Mouse (Mus musculus) lung, embryonic 15.5 days (tissue): ENCODE results near the gene Cd40. TPM values are rescaled to one million over a fixed set of nuclear protein-coding genes. Genes with fewer than 3 reads are reported as not detected.

ENCODE experiments used
- ATAC-seq: fragments of 200-750 bp; cut with Nextera tagmentation; 2 replicates; pipeline ENCODE4 v1.8.0; 2017; ENCODE audit warnings: moderate number of reproducible peaks, borderline replicate concordance; ENCODE audit not compliant: low FRiP score, low TSS enrichment; ENCODE audit errors: extremely low read depth
- H3K27ac ChIP-seq: fragments of 300-500 bp; sonication (generic); 2 replicates; pipeline ENCODE4 v1.5.1; 2015; ENCODE audit warnings: moderate library complexity, mild to moderate bottlenecking, inconsistent platforms
- H3K27me3 ChIP-seq: fragments of 300-500 bp; sonication (generic); 2 replicates; pipeline ENCODE4 v1.6.1; 2015; ENCODE audit warnings: inconsistent platforms
- H3K36me3 ChIP-seq: fragments of 300-500 bp; sonication (generic); 2 replicates; pipeline ENCODE4 v1.6.1; 2015; ENCODE audit warnings: inconsistent platforms
- H3K4me1 ChIP-seq: fragments of 300-500 bp; sonication (generic); 2 replicates; pipeline ENCODE4 v1.6.1; 2015; ENCODE audit warnings: inconsistent platforms
- H3K4me2 ChIP-seq: fragments of 300-500 bp; sonication (generic); 2 replicates; pipeline ENCODE4 v1.6.1; 2015; ENCODE audit warnings: inconsistent platforms, mild to moderate bottlenecking, moderate library complexity
- H3K4me3 ChIP-seq: fragments of 300-500 bp; sonication (generic); 2 replicates; pipeline ENCODE4 v1.5.1; 2015; ENCODE audit warnings: mild to moderate bottlenecking, inconsistent platforms
- H3K9ac ChIP-seq: fragments of 300-500 bp; sonication (generic); 2 replicates; pipeline ENCODE4 v1.6.1; 2015; ENCODE audit warnings: inconsistent platforms
- H3K9me3 ChIP-seq: fragments of 300-500 bp; sonication (generic); 2 replicates; pipeline ENCODE4 v1.6.1; 2016; ENCODE audit warnings: inconsistent platforms
- WGBS: fragments of 180-500 bp; shearing (Covaris S2); methylation state at CpG from one replicate; pipeline ENCODE4 v1.1.7; 2015; 5-methylcytosine and 5-hydroxymethylcytosine counted together
- polyA plus RNA-seq: library from polyadenylated mRNA; unstranded; fragments of >200 nt; fragmentation: Nextera tagmentation; extraction: Ambion mirVana; gene quantifications from 2 replicates; pipeline ENCODE4 v1.2.1, GENCODE M21; 2015

Gene Cd40
- polyA plus RNA-seq, 1 experiment from 2014 or later, result 35.4 TPM

DNA sequence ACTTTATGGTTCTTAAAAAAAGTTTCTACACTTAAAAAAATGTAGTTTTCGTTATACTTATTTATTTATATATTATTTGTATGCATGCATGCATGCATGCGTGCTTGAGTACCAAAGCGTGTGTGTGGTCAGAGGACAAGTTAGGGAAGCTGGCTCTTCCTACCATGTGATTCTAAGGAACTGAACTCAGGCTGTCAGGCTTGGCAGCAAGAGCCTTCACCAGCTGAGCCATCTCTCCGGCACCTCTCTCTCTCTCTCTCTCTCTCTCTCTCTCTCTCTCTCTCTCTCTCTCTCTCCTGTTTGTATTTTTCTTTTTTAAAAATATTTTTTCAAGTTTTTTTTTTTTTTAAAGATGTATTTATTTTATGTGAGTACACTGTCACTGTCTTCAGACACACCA, 4.5 kb downstream of the Cd40 start:
- 49% methylated on average over 4 of the region's 4 CpGs for WGBS
- Histone ChIP-seq H3K27me3 (peaks cover 3% of the 10 kb centered on the region; the same call in 1 of the 2 replicates), H3K9ac (no peak overlapping the region), H3K36me3 (0 out of 2 replicates have a peak, but pooled peaks cover 4% of the 10 kb centered on the region), H3K9me3 (no peaks in the 10 kb centered on the region), H3K4me2 (no peak overlapping the region), H3K4me3 (no peak overlapping the region), H3K27ac (peak overlapping the region; percentile 43), H3K4me1 (peaks cover 51% of the 10 kb centered on the region)
- no peak for ATAC-seq

DNA sequence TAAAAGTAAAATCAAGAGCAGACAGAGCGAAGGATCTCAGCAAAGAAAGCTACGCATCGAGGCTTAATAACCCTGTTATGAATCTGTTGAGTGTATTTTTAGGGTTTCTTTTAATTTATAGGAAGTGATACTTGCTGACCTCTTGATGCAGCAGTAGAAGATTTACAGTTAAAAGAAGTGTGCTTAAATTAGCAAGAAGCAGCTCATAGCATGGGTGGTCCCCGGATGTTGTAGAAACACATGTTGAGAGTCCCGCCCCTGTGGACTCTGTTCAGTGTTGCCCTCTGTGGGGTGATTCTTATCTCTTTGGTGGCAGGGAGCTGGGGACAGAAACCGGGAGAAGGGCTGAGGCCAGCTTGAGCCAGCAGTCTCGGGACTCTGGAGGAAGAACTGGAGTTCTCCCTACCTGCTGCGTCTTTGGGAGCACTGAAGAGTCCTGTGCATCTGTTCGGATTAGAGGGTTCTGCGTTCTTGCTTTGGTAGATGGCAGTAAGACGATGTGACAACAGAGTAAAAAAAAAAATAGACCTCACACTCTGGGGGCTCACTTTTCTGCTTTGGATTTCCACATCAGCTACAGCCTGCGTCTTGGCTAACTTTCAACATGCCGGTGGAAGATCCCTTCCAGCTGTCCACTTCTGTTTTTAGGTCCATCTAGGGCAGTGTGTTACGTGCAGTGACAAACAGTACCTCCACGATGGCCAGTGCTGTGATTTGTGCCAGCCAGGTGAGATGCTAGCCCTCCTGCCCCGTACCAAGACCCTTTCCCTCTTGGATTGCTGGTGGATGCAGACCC, 6.4 kb downstream of the Cd40 start:
- Histone ChIP-seq H3K4me3 (no peak overlapping the region), H3K36me3 (0 out of 2 replicates have a peak, but pooled peaks cover 4% of the 10 kb centered on the region), H3K9me3 (no peaks in the 10 kb centered on the region), H3K9ac (no peak overlapping the region), H3K27me3 (no peaks in the 10 kb centered on the region), H3K4me1 (peaks cover 32% of the 10 kb centered on the region; the same call in 1 of the 2 replicates), H3K27ac (peak overlapping the region; percentile 79), H3K4me2 (0 out of 2 replicates have a peak overlapping the region, but pooled peaks have one; percentile 8)
- 43% methylated on average over 16 of the region's 16 CpGs for WGBS
- peak; percentile 56; the same call in 1 of the 2 replicates for ATAC-seq

DNA sequence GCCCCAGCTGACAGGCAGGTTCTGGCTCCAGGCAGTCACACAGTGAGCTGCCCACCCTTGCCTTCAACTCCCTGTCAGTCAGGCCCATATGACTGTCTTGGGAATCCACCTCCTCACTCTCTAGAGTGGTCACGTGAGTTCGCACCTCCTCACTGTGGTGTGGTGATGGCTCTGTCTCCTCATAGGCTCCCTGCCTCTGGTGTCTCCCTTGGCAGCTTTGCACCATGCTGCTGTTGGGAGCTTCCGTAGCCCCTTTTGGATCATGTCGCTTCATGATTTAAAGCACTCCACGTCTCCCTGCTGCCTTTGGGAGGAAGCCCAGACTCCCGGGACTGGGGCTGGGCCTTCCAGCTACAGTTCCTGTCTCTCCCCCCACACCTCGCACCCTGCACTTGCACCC, 9.1 kb downstream of the Cd40 start:
- ATAC-seq, result peak; percentile 25; the same call in 1 of the 2 replicates

DNA sequence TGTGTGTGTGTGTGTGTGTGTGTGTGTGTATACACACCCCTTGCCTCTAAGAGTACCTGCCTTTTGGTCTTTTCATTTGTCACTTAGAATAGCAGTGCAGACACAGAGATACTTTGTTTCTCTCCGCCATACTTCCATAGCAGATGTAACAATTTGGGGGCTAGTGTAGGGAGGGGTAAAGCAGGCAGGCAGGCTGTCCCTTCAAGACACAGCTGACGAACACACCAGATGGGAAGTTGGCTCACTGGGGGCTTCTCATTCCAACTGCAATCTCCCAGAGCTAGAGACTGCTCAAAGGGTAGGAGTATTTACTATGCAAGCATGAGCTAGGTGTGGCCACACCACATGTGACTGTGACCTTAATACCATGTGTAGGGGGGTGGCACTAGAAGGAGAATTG, 13.4 kb downstream of the Cd40 start:
- Histone ChIP-seq H3K4me3 (no peak overlapping the region), H3K36me3 (no peaks in the 10 kb centered on the region), H3K9me3 (no peaks in the 10 kb centered on the region), H3K9ac (no peak overlapping the region), H3K27me3 (peaks cover 15% of the 10 kb centered on the region), H3K27ac (no peak overlapping the region), H3K4me1 (no peaks in the 10 kb centered on the region), H3K4me2 (no peak overlapping the region)
- ATAC-seq, result no peak
- 65% methylated on average over 2 of the region's 2 CpGs for WGBS

More for the DNA sequence above, 9.1 kb downstream of the Cd40 start:
- Histone ChIP-seq H3K27me3 (no peaks in the 10 kb centered on the region), H3K36me3 (0 out of 2 replicates have a peak, but pooled peaks cover 4% of the 10 kb centered on the region), H3K9ac (no peak overlapping the region), H3K4me2 (no peak overlapping the region), H3K4me3 (no peak overlapping the region), H3K9me3 (no peaks in the 10 kb centered on the region), H3K27ac (no peak overlapping the region), H3K4me1 (peaks cover 21% of the 10 kb centered on the region; the same call in 1 of the 2 replicates)
- WGBS, result 37% methylated on average over 7 of the region's 7 CpGs

DNA sequence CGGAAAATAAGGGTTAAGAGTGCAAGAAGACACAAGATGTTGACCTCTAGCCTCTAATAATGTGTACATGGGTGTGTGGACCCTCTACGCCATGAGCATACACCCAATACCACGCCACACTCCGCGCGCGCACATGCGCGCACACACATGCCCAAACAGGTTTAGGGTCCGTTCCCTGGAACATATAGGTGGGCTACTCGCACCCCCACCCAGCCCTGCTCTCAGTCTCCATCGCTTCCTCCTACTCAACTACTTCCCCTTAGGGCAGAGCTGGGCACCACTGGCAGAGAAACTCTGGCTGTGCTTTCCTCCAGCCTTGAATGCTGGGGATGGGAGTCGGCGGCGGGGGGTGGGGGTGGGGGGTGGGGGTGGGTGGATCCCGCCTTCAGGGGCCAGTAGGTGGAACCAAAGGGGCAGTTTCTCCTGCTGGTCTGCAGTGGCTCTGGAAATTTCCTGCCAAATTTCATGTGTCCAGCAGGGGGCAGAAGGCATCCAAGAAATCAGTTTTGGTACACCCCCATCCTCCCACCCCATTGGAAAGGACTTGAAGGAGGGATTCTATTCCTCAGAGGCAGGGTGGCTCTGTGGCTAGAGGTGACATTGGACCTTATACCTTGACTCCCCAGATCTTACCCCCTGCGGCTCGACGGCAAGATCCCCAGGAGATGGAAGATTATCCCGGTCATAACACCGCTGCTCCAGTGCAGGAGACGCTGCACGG, 14.8 kb downstream of the Cd40 start:
- no peak overlapping the region for H3K27ac ChIP-seq
- 0 out of 2 replicates have a peak overlapping the region, but pooled peaks have one; percentile 12 for H3K4me2 ChIP-seq
- 0 out of 2 replicates have a peak, but pooled peaks cover 3% of the 10 kb centered on the region for H3K4me1 ChIP-seq
- H3K36me3 ChIP-seq, result no peaks in the 10 kb centered on the region
- no peak overlapping the region for H3K9ac ChIP-seq
- ATAC-seq, result no peak
- H3K27me3 ChIP-seq, result peaks cover 29% of the 10 kb centered on the region
- 22% methylated on average over 23 of the region's 23 CpGs for WGBS
- H3K9me3 ChIP-seq, result no peaks in the 10 kb centered on the region
- no peak overlapping the region for H3K4me3 ChIP-seq

DNA sequence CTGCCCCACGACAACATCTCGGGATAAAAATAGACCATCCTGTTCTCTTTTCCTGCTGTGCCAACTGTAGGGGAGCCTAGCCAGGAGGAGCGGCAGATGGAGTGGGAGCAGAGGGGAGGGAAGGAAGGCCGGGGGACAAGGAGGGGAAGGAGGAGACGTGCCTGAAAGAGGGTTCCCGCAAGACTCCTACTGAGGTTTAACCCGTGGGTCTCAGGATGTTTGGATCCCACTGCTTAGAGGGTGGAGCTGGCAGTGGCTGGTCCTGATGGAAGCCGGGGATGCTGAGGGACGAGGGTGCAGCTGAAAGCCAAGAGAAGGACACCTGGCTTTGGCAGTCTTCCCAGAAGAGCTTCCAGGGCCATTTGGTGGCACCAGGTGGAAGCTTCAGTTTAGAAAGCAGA, 18.0 kb downstream of the Cd40 start:
- 0 out of 2 replicates have a peak, but pooled peaks cover 3% of the 10 kb centered on the region for H3K4me1 ChIP-seq
- WGBS, result 15% methylated on average over 9 of the region's 9 CpGs
- no peaks in the 10 kb centered on the region for H3K9me3 ChIP-seq
- no peaks in the 10 kb centered on the region for H3K36me3 ChIP-seq
- no peak overlapping the region for H3K4me2 ChIP-seq
- H3K27me3 ChIP-seq, result peaks cover 60% of the 10 kb centered on the region
- H3K9ac ChIP-seq, result no peak overlapping the region
- no peak overlapping the region for H3K4me3 ChIP-seq
- no peak overlapping the region for H3K27ac ChIP-seq
- ATAC-seq, result no peak

DNA sequence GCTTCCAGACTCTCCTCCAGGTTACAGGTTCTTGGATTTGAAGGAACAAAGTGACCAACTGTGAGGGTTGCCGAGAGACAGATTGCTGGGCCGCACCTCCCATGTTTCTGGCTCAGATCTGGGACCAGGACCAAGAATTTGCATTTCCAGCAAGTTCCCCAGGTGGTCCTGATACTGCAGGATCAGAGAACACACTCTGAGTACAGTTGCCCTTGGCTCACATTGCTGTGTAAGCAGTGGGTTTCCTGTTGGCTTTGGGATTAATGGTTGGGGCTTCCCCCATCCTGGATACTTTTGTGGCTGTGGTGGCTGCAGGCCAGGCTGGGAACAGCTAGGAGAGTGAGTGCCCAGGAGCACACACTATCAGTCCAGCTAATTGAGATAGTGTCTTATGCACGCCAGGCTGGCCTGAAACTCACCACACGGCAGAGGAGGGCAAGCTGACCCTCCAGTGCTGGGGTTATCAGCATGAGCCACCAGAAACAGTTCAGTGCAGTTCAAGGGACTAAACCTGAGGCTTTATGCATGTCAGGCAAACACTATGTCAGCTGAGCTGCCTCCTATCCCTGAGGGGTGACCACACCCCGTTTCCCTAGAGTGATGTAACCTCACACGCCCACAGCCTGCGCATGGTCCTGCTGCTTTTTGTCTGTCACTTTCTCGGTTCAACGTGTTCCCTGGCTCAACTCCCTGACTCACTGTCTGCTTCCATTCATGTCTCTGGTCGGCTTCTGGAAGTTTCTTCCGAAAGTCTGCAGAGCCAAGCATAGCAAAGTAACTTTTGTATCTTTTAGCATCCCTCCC, 18.9 kb downstream of the Cd40 start:
- no peak for ATAC-seq
- no peaks in the 10 kb centered on the region for H3K36me3 ChIP-seq
- H3K27me3 ChIP-seq, result peaks cover 69% of the 10 kb centered on the region
- WGBS, result 32% methylated on average over 11 of the region's 11 CpGs
- no peak overlapping the region for H3K4me2 ChIP-seq
- H3K4me1 ChIP-seq, result 0 out of 2 replicates have a peak, but pooled peaks cover 3% of the 10 kb centered on the region
- H3K4me3 ChIP-seq, result no peak overlapping the region
- H3K9me3 ChIP-seq, result no peaks in the 10 kb centered on the region
- no peak overlapping the region for H3K27ac ChIP-seq
- H3K9ac ChIP-seq, result no peak overlapping the region

DNA sequence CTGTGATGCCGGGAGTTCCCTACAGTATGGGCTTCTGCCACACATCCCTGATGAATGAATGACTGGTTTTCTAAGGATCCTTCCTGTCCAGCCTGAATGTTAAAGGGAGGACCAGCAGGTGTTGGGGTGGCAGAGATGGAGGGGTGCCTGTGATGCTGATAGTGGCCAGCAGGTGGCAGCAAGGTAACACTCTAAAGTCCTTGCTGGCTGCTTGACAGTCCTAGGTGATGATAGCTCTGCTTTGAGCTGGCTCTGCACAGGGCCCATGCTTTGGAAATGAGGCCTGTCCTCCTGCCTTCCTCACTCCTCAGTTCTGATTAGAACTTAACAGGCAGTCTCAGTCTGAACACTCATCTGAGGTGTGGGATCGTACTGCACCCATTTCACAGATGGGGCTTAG, 19.5 kb downstream of the Cd40 start:
- H3K4me1 ChIP-seq, result 0 out of 2 replicates have a peak, but pooled peaks cover 3% of the 10 kb centered on the region
- no peak overlapping the region for H3K4me2 ChIP-seq
- H3K27ac ChIP-seq, result no peak overlapping the region
- 0 out of 2 replicates have a peak, but pooled peaks have one; percentile 16 for ATAC-seq
- H3K36me3 ChIP-seq, result no peaks in the 10 kb centered on the region
- WGBS, result 44% methylated on average over 2 of the region's 2 CpGs
- H3K9ac ChIP-seq, result no peak overlapping the region
- H3K4me3 ChIP-seq, result no peak overlapping the region
- H3K27me3 ChIP-seq, result peaks cover 74% of the 10 kb centered on the region
- H3K9me3 ChIP-seq, result no peaks in the 10 kb centered on the region

DNA sequence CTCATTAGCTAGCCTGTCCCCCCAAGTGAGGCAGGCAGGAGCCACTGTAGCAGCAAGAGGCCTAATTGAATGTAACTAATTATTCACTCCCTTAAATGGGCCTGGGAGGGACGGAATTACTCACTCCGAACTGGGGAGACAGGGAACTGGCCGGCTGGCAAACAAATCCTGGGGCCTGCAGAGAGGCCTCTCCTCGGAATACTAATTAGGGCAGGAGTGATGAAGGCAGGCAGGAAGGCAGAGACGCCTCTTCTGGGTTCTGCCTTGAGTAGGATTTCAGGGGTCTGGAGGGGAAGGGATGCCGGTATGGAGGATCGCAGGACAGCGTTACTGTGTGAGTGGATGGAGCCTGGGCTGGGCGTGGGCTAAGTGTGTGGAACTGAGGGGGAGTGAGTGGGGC, 21.6 kb downstream of the Cd40 start:
- Histone ChIP-seq H3K4me3 (no peak overlapping the region), H3K36me3 (no peaks in the 10 kb centered on the region), H3K9ac (no peak overlapping the region), H3K4me1 (0 out of 2 replicates have a peak, but pooled peaks cover 3% of the 10 kb centered on the region), H3K27me3 (peaks cover 90% of the 10 kb centered on the region), H3K27ac (no peak overlapping the region), H3K9me3 (no peaks in the 10 kb centered on the region), H3K4me2 (no peak overlapping the region)
- no peak for ATAC-seq
- WGBS, result 10% methylated on average over 9 of the region's 9 CpGs

DNA sequence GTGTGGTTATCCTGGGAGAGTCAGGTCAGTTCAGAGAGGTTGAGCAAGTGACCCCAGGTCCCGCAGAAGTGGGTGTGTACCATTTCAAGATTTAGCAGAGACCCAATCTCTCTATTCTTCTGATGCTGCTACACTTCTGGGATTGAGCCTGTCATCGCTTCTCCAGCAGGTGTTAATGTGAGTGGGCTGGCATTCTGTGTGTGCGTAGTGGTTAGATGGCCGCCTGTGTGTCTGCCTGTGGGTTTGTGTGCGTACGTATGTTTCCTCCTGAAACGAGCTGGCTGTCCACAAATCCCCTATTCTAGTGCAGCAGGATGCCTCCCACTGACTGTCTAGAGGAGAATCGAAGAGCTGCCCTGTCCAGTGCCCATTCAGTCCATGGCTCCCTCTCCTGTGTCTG, 22.6 kb downstream of the Cd40 start:
- Histone ChIP-seq H3K27me3 (peaks cover 82% of the 10 kb centered on the region), H3K9ac (no peak overlapping the region), H3K9me3 (no peaks in the 10 kb centered on the region), H3K27ac (no peak overlapping the region), H3K4me2 (no peak overlapping the region), H3K36me3 (no peaks in the 10 kb centered on the region), H3K4me3 (no peak overlapping the region), H3K4me1 (0 out of 2 replicates have a peak, but pooled peaks cover 3% of the 10 kb centered on the region)
- ATAC-seq, result no peak
- WGBS, result 57% methylated on average over 8 of the region's 8 CpGs

DNA sequence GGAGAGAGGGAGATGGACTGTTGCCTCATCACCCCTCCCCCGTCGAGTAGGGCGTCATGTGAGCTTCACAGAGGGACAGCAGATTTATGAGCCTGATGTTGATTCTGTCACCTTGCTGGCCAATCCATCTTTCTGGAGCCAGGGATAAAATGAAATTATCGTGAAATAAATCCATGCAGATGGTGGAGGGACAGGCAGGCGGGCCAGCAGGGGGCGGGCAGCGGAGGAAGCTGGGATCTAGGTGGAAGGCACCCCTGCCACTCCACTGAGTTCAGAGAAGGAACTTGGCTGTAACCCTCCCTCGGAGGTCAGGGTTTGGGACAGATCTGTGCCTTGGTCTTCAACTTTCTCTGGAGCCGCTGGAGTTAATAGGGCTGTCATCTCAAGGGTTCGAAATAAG, 23.2 kb downstream of the Cd40 start:
- WGBS, result 13% methylated on average over 10 of the region's 10 CpGs
- H3K4me2 ChIP-seq, result no peak overlapping the region

More for the DNA sequence above, 23.2 kb downstream of the Cd40 start:
- Histone ChIP-seq H3K4me1 (0 out of 2 replicates have a peak, but pooled peaks cover 3% of the 10 kb centered on the region), H3K9ac (no peak overlapping the region), H3K27me3 (peaks cover 77% of the 10 kb centered on the region), H3K9me3 (no peaks in the 10 kb centered on the region), H3K36me3 (no peaks in the 10 kb centered on the region), H3K27ac (no peak overlapping the region), H3K4me3 (no peak overlapping the region)
- ATAC-seq, result no peak
